Mouse (Mus musculus): Measurements from ENCODE around the gene Mycbp2. TPM values are rescaled to one million over a fixed set of nuclear protein-coding genes. Genes with fewer than 3 reads are reported as not detected.

Mycbp2 gene
- polyA plus RNA-seq (2014; fragmentation: Nextera tagmentation; extraction: Ambion mirVana) = 76.4 and 78.9 TPM in 2 replicates

DNA sequence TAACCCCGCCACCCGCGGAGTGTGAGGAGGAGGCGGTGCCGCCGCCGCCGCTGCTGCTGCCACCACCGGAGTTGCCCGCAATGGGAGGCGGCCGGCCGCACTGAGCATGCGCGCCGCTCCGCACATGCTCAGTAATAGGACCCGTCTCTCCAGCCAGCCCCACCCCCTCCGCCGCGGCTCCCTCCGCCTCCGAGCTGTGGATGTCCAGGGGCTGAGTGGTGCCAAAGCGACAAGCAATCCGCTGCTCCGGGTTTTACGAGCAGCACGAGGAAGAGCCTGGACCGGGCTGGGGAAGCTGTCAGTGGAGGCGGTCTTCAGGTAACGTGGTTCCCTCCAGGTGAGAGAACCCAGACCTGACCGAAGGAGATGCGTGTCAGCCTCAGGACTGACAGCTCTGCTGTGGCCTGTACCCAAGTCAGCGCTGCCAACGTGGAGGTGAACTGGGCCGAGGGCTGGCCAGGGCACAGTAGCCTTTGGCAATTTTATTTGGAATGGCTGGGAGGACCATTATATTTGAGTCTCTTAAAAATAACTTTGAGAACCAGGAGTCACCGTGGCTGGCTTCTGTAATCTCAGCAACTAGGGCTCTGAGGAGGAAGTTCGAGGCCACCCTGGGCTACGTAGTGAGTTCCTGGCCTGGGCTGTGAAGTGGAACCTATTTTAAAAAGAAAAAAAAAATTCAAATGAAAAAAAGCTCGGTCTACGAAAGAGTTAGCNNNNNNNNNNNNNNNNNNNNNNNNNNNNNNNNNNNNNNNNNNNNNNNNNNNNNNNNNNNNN lies at the start of gene Mycbp2:
Gene Mycbp2, minus strand, starts transcription at position 86 of the 777 bp plus-strand sequence.
- Histone ChIP-seq H3K27ac (peak within 1 kb of the TSS; percentile 98), H3K9me3 (ENCODE audit: control insufficient read depth, low read length) (no peaks in the 10 kb centered on the region), H3K27me3 (ENCODE audit: control insufficient read depth, insufficient read depth, low read length) (no peaks in the 10 kb centered on the region), H3K4me2 (replicated peaks) (peak within 1 kb of the TSS; percentile 83), H3K4me1 (replicated peaks; ENCODE audit: control insufficient read depth, insufficient read depth, low read length) (peaks cover 37% of the 10 kb centered on the region), H3K4me3 (replicated peaks; ENCODE audit: low read length) (peak within 1 kb of the TSS; percentile 90), H3K9ac (peak within 1 kb of the TSS; percentile 91), H3K36me3 (replicated peaks; ENCODE audit: control insufficient read depth, insufficient read depth) (no peaks in the 10 kb centered on the region)
- 5% methylated on average over 41 of the region's 41 CpGs for WGBS
- DNase-seq (ENCODE audit: low spot score) = peak; percentile 97
- peak; percentile 97 for ATAC-seq (ENCODE audit: low FRiP score)

- Histone ChIP-seq H3K4me1 (replicated peaks; ENCODE audit: control insufficient read depth, insufficient read depth, low read length) (no peaks in the 10 kb centered on the region), H3K9me3 (ENCODE audit: control insufficient read depth, low read length) (no peaks in the 10 kb centered on the region), H3K36me3 (replicated peaks; ENCODE audit: control insufficient read depth, insufficient read depth) (no peaks in the 10 kb centered on the region), H3K27me3 (ENCODE audit: control insufficient read depth, insufficient read depth, low read length) (no peaks in the 10 kb centered on the region), H3K4me2 (replicated peaks) (no peak overlapping the region), H3K4me3 (replicated peaks; ENCODE audit: low read length) (no peak overlapping the region), H3K9ac (no peak overlapping the region), H3K27ac (no peak overlapping the region)
- no peak for DNase-seq (ENCODE audit: low spot score)
- ATAC-seq (ENCODE audit: low FRiP score) = no peak
- 64% methylated on average over 7 of the region's 7 CpGs for WGBS
Measured at GRCm38 (mm10) chr14:103392391-103392790, 45.8 kb upstream of the Mycbp2 start.

GRCm38 (mm10) chr14:103387431-103387830 lies 40.8 kb upstream of the Mycbp2 start:
- 81% methylated on average over 4 of the region's 4 CpGs for WGBS
- no peak for DNase-seq (ENCODE audit: low spot score)
- no peak overlapping the region for H3K27ac ChIP-seq
- no peak overlapping the region for H3K9ac ChIP-seq
- no peak overlapping the region for H3K4me3 ChIP-seq (replicated peaks; ENCODE audit: low read length)
- H3K36me3 ChIP-seq (replicated peaks; ENCODE audit: control insufficient read depth, insufficient read depth) = no peaks in the 10 kb centered on the region
- no peak overlapping the region for H3K4me2 ChIP-seq (replicated peaks)
- no peaks in the 10 kb centered on the region for H3K4me1 ChIP-seq (replicated peaks; ENCODE audit: control insufficient read depth, insufficient read depth, low read length)
- H3K27me3 ChIP-seq (ENCODE audit: control insufficient read depth, insufficient read depth, low read length) = no peaks in the 10 kb centered on the region
- ATAC-seq (ENCODE audit: low FRiP score) = no peak
- no peaks in the 10 kb centered on the region for H3K9me3 ChIP-seq (ENCODE audit: control insufficient read depth, low read length)

DNA sequence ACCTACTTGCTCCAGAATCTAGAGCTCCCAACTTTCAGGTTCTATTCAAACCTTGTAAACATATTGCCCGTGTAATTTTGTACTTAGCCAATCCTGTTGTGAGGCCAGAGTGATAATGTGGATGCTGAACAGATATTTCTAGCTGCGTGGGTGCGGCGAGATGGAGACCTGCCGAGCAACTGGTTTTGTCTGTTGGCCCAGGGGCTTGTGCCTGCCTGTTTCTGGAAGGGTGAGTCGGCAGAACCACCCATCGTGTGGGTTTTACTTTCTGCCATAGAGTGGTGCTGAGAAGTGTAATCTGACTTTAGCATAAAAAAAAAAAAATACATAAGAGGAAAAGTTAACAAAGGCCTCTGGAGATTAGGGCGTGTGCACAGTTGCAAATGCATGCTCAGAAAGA lies 40.3 kb upstream of the Mycbp2 start:
- Histone ChIP-seq H3K9ac (no peak overlapping the region), H3K27ac (no peak overlapping the region), H3K4me2 (replicated peaks) (no peak overlapping the region), H3K9me3 (ENCODE audit: control insufficient read depth, low read length) (no peaks in the 10 kb centered on the region), H3K4me3 (replicated peaks; ENCODE audit: low read length) (no peak overlapping the region), H3K4me1 (replicated peaks; ENCODE audit: control insufficient read depth, insufficient read depth, low read length) (no peaks in the 10 kb centered on the region), H3K36me3 (replicated peaks; ENCODE audit: control insufficient read depth, insufficient read depth) (no peaks in the 10 kb centered on the region), H3K27me3 (ENCODE audit: control insufficient read depth, insufficient read depth, low read length) (no peaks in the 10 kb centered on the region)
- WGBS = 79% methylated on average over 8 of the region's 8 CpGs
- DNase-seq (ENCODE audit: low spot score) (no peak), ATAC-seq (ENCODE audit: low FRiP score) (no peak)

- no peak overlapping the region for H3K4me2 ChIP-seq (replicated peaks)
- no peak overlapping the region for H3K27ac ChIP-seq
- WGBS = 79% methylated on average over 13 of the region's 13 CpGs
- H3K36me3 ChIP-seq (replicated peaks; ENCODE audit: control insufficient read depth, insufficient read depth) = no peaks in the 10 kb centered on the region
- DNase-seq (ENCODE audit: low spot score) (no peak), ATAC-seq (ENCODE audit: low FRiP score) (no peak)
- H3K4me3 ChIP-seq (replicated peaks; ENCODE audit: low read length) = no peak overlapping the region
- no peak overlapping the region for H3K9ac ChIP-seq
- H3K9me3 ChIP-seq (ENCODE audit: control insufficient read depth, low read length) = no peaks in the 10 kb centered on the region
- H3K4me1 ChIP-seq (replicated peaks; ENCODE audit: control insufficient read depth, insufficient read depth, low read length) = no peaks in the 10 kb centered on the region
- H3K27me3 ChIP-seq (ENCODE audit: control insufficient read depth, insufficient read depth, low read length) = no peaks in the 10 kb centered on the region
Measured at GRCm38 (mm10) chr14:103385084-103385610, 38.5 kb upstream of the Mycbp2 start.

DNA sequence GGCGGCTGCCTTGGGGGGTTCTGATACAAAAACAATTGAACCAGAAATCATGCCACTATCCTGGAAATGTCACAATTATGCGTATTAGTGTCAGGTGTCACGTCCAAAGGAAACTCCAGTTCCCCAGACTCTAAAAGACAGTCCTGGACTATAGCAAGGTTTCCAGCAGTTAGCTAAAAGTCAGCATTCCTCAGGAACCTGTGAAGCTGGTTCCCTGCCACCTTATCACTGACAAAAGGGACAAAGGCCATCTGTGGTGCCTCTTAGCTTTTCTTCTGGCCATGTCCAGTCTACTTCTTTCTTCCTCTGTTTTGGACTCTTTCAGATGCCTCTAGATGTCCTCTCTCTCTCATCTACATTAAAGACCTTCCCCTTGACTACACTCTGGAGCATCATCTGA lies 32.1 kb upstream of the Mycbp2 start:
- WGBS = 81% methylated on average over 3 of the region's 3 CpGs
- H3K36me3 ChIP-seq (replicated peaks; ENCODE audit: control insufficient read depth, insufficient read depth) = no peaks in the 10 kb centered on the region
- H3K4me1 ChIP-seq (replicated peaks; ENCODE audit: control insufficient read depth, insufficient read depth, low read length) = no peaks in the 10 kb centered on the region
- H3K9me3 ChIP-seq (ENCODE audit: control insufficient read depth, low read length) = no peaks in the 10 kb centered on the region
- H3K4me2 ChIP-seq (replicated peaks) = no peak overlapping the region
- no peaks in the 10 kb centered on the region for H3K27me3 ChIP-seq (ENCODE audit: control insufficient read depth, insufficient read depth, low read length)
- no peak overlapping the region for H3K9ac ChIP-seq
- DNase-seq (ENCODE audit: low spot score) (no peak), ATAC-seq (ENCODE audit: low FRiP score) (no peak)
- no peak overlapping the region for H3K4me3 ChIP-seq (replicated peaks; ENCODE audit: low read length)
- no peak overlapping the region for H3K27ac ChIP-seq

- no peak overlapping the region for H3K4me2 ChIP-seq (replicated peaks)
- 81% methylated on average over 3 of the region's 3 CpGs for WGBS
- no peak overlapping the region for H3K4me3 ChIP-seq (replicated peaks; ENCODE audit: low read length)
Measured at GRCm38 (mm10) chr14:103376765-103377164, 30.2 kb upstream of the Mycbp2 start.

GRCm38 (mm10) chr14:103375523-103375922 lies 28.9 kb upstream of the Mycbp2 start:
- Histone ChIP-seq H3K4me1 (replicated peaks; ENCODE audit: control insufficient read depth, insufficient read depth, low read length) (no peaks in the 10 kb centered on the region), H3K9ac (no peak overlapping the region), H3K27ac (no peak overlapping the region), H3K36me3 (replicated peaks; ENCODE audit: control insufficient read depth, insufficient read depth) (no peaks in the 10 kb centered on the region), H3K9me3 (ENCODE audit: control insufficient read depth, low read length) (no peaks in the 10 kb centered on the region), H3K4me3 (replicated peaks; ENCODE audit: low read length) (no peak overlapping the region), H3K4me2 (replicated peaks) (no peak overlapping the region), H3K27me3 (ENCODE audit: control insufficient read depth, insufficient read depth, low read length) (no peaks in the 10 kb centered on the region)
- 93% methylated on average over 1 of the region's 1 CpGs for WGBS
- ATAC-seq (ENCODE audit: low FRiP score) = no peak
- no peak for DNase-seq (ENCODE audit: low spot score)

More at GRCm38 (mm10) chr14:103376765-103377164, 30.2 kb upstream of the Mycbp2 start:
- Histone ChIP-seq H3K27me3 (ENCODE audit: control insufficient read depth, insufficient read depth, low read length) (no peaks in the 10 kb centered on the region), H3K9ac (no peak overlapping the region), H3K27ac (no peak overlapping the region), H3K9me3 (ENCODE audit: control insufficient read depth, low read length) (no peaks in the 10 kb centered on the region), H3K4me1 (replicated peaks; ENCODE audit: control insufficient read depth, insufficient read depth, low read length) (no peaks in the 10 kb centered on the region), H3K36me3 (replicated peaks; ENCODE audit: control insufficient read depth, insufficient read depth) (no peaks in the 10 kb centered on the region)
- ATAC-seq (ENCODE audit: low FRiP score) (no peak), DNase-seq (ENCODE audit: low spot score) (no peak)

- no peak overlapping the region for H3K4me3 ChIP-seq (replicated peaks; ENCODE audit: low read length)
- ATAC-seq (ENCODE audit: low FRiP score) (no peak), DNase-seq (ENCODE audit: low spot score) (no peak)
- no peak overlapping the region for H3K27ac ChIP-seq
- no peaks in the 10 kb centered on the region for H3K36me3 ChIP-seq (replicated peaks; ENCODE audit: control insufficient read depth, insufficient read depth)
- no peak overlapping the region for H3K4me2 ChIP-seq (replicated peaks)
- 60% methylated on average over 2 of the region's 2 CpGs for WGBS
- no peak overlapping the region for H3K9ac ChIP-seq
- no peaks in the 10 kb centered on the region for H3K27me3 ChIP-seq (ENCODE audit: control insufficient read depth, insufficient read depth, low read length)
- no peaks in the 10 kb centered on the region for H3K9me3 ChIP-seq (ENCODE audit: control insufficient read depth, low read length)
- no peaks in the 10 kb centered on the region for H3K4me1 ChIP-seq (replicated peaks; ENCODE audit: control insufficient read depth, insufficient read depth, low read length)
Measured at GRCm38 (mm10) chr14:103363199-103363598, 16.6 kb upstream of the Mycbp2 start.

Measured in hindbrain, embryonic 14.5 days (tissue).